Mouse (Mus musculus): Measurements from ENCODE around the gene Sdhaf1. TPM values are rescaled to one million over a fixed set of nuclear protein-coding genes. Genes with fewer than 3 reads are reported as not detected.

Gene Sdhaf1
- polyA plus RNA-seq, 1 experiment from 2014 or later, result 17.5 TPM

- Histone ChIP-seq H3K9ac (no peak overlapping the region), H3K36me3 (no peaks in the 10 kb centered on the region), H3K4me2 (no peak overlapping the region), H3K4me3 (no peak overlapping the region), H3K27me3 (no peaks in the 10 kb centered on the region), H3K27ac (no peak overlapping the region), H3K4me1 (replicated peaks) (peaks cover 25% of the 10 kb centered on the region), H3K9me3 (replicated peaks) (no peaks in the 10 kb centered on the region)
- ATAC-seq (replicated peaks; ENCODE audit: insufficient number of reproducible peaks, insufficient read depth, low FRiP score, low read depth), result no peak
- WGBS, result 83% methylated on average over 12 of the region's 12 CpGs
Measured at GRCm38 (mm10) chr7:30310136-30310535, 13.6 kb downstream of the Sdhaf1 start.

GRCm38 (mm10) chr7:30309395-30310129 is 14.1 kb downstream of the Sdhaf1 start:
- Histone ChIP-seq H3K27ac (peak overlapping the region; percentile 19), H3K27me3 (no peaks in the 10 kb centered on the region), H3K4me1 (replicated peaks) (peaks cover 22% of the 10 kb centered on the region), H3K9ac (peak overlapping the region; percentile 64), H3K4me3 (peak overlapping the region; percentile 68), H3K36me3 (no peaks in the 10 kb centered on the region), H3K9me3 (replicated peaks) (no peaks in the 10 kb centered on the region), H3K4me2 (peak overlapping the region; percentile 89)
- no peak for ATAC-seq (replicated peaks; ENCODE audit: insufficient number of reproducible peaks, insufficient read depth, low FRiP score, low read depth)
- 55% methylated on average over 15 of the region's 15 CpGs for WGBS

- H3K27me3 ChIP-seq, result no peaks in the 10 kb centered on the region
- H3K9me3 ChIP-seq (replicated peaks), result no peaks in the 10 kb centered on the region
- peak within 1 kb of the TSS; percentile 68 for H3K4me3 ChIP-seq
- no peaks in the 10 kb centered on the region for H3K36me3 ChIP-seq
- peak within 1 kb of the TSS; percentile 89 for H3K4me2 ChIP-seq
- peak within 1 kb of the TSS; percentile 64 for H3K9ac ChIP-seq
- 4% methylated on average over 27 of the region's 27 CpGs for WGBS
- peak within 1 kb of the TSS; percentile 69 for H3K27ac ChIP-seq
- peak; percentile 100 for ATAC-seq (replicated peaks; ENCODE audit: insufficient number of reproducible peaks, insufficient read depth, low FRiP score, low read depth)
- peaks cover 16% of the 10 kb centered on the region for H3K4me1 ChIP-seq (replicated peaks)
Measured at GRCm38 (mm10) chr7:30308076-30309005, 15.4 kb downstream of the Sdhaf1 start, which contains the start of gene Alkbh6. Gene Alkbh6, plus strand, starts transcription at chr7:30308717.

GRCm38 (mm10) chr7:30306083-30306779 is 17.5 kb downstream of the Sdhaf1 start:
- no peak overlapping the region for H3K4me2 ChIP-seq
- peaks cover 16% of the 10 kb centered on the region for H3K4me1 ChIP-seq (replicated peaks)
- H3K9ac ChIP-seq, result no peak overlapping the region
- no peak overlapping the region for H3K4me3 ChIP-seq
- H3K27ac ChIP-seq, result no peak overlapping the region
- 89% methylated on average over 16 of the region's 16 CpGs for WGBS
- no peaks in the 10 kb centered on the region for H3K27me3 ChIP-seq
- H3K9me3 ChIP-seq (replicated peaks), result no peaks in the 10 kb centered on the region
- no peak for ATAC-seq (replicated peaks; ENCODE audit: insufficient number of reproducible peaks, insufficient read depth, low FRiP score, low read depth)
- H3K36me3 ChIP-seq, result no peaks in the 10 kb centered on the region; the same call in 1 of the 2 replicates

- Histone ChIP-seq H3K4me2 (no peak overlapping the region), H3K27ac (no peak overlapping the region), H3K9ac (no peak overlapping the region), H3K4me3 (no peak overlapping the region), H3K36me3 (no peaks in the 10 kb centered on the region; the same call in 1 of the 2 replicates), H3K27me3 (no peaks in the 10 kb centered on the region), H3K4me1 (replicated peaks) (no peaks in the 10 kb centered on the region), H3K9me3 (replicated peaks) (no peaks in the 10 kb centered on the region)
- 39% methylated on average over 3 of the region's 3 CpGs for WGBS
- no peak for ATAC-seq (replicated peaks; ENCODE audit: insufficient number of reproducible peaks, insufficient read depth, low FRiP score, low read depth)
Measured at GRCm38 (mm10) chr7:30300914-30301313, 22.8 kb downstream of the Sdhaf1 start.

GRCm38 (mm10) chr7:30297266-30297665 is 26.4 kb downstream of the Sdhaf1 start:
- 76% methylated on average over 16 of the region's 16 CpGs for WGBS

GRCm38 (mm10) chr7:30296816-30297215 is 26.9 kb downstream of the Sdhaf1 start:
- no peaks in the 10 kb centered on the region for H3K27me3 ChIP-seq
- 84% methylated on average over 15 of the region's 15 CpGs for WGBS
- H3K4me2 ChIP-seq, result no peak overlapping the region
- no peak overlapping the region for H3K9ac ChIP-seq
- H3K4me3 ChIP-seq, result no peak overlapping the region
- no peaks in the 10 kb centered on the region for H3K9me3 ChIP-seq (replicated peaks)
- no peaks in the 10 kb centered on the region for H3K36me3 ChIP-seq
- ATAC-seq (replicated peaks; ENCODE audit: insufficient number of reproducible peaks, insufficient read depth, low FRiP score, low read depth), result no peak
- H3K4me1 ChIP-seq (replicated peaks), result peaks cover 7% of the 10 kb centered on the region; the same call in 1 of the 2 replicates
- no peak overlapping the region for H3K27ac ChIP-seq

More at GRCm38 (mm10) chr7:30297266-30297665, 26.4 kb downstream of the Sdhaf1 start:
- H3K9me3 ChIP-seq (replicated peaks), result no peaks in the 10 kb centered on the region
- no peak for ATAC-seq (replicated peaks; ENCODE audit: insufficient number of reproducible peaks, insufficient read depth, low FRiP score, low read depth)
- H3K27me3 ChIP-seq, result no peaks in the 10 kb centered on the region
- no peak overlapping the region for H3K9ac ChIP-seq
- no peaks in the 10 kb centered on the region for H3K36me3 ChIP-seq
- no peak overlapping the region for H3K4me2 ChIP-seq
- peaks cover 5% of the 10 kb centered on the region; the same call in 1 of the 2 replicates for H3K4me1 ChIP-seq (replicated peaks)
- no peak overlapping the region for H3K27ac ChIP-seq
- no peak overlapping the region for H3K4me3 ChIP-seq

- ATAC-seq (replicated peaks; ENCODE audit: insufficient number of reproducible peaks, insufficient read depth, low FRiP score, low read depth), result no peak; the same call in 1 of the 2 replicates
- Histone ChIP-seq H3K9me3 (replicated peaks) (no peaks in the 10 kb centered on the region), H3K4me2 (no peak overlapping the region), H3K9ac (no peak overlapping the region), H3K4me3 (no peak overlapping the region), H3K27me3 (no peaks in the 10 kb centered on the region), H3K4me1 (replicated peaks) (peaks cover 15% of the 10 kb centered on the region), H3K27ac (no peak overlapping the region), H3K36me3 (no peaks in the 10 kb centered on the region)
- 33% methylated on average over 10 of the region's 10 CpGs for WGBS
Measured at GRCm38 (mm10) chr7:30295103-30295502, 28.6 kb downstream of the Sdhaf1 start.

GRCm38 (mm10) chr7:30294296-30294695 is 29.4 kb downstream of the Sdhaf1 start:
- H3K27ac ChIP-seq, result no peak overlapping the region
- WGBS, result 76% methylated on average over 5 of the region's 5 CpGs
- H3K4me3 ChIP-seq, result no peak overlapping the region
- no peaks in the 10 kb centered on the region for H3K36me3 ChIP-seq
- ATAC-seq (replicated peaks; ENCODE audit: insufficient number of reproducible peaks, insufficient read depth, low FRiP score, low read depth), result no peak
- no peak overlapping the region for H3K9ac ChIP-seq
- H3K4me1 ChIP-seq (replicated peaks), result peaks cover 15% of the 10 kb centered on the region
- no peak overlapping the region for H3K4me2 ChIP-seq
- no peaks in the 10 kb centered on the region for H3K27me3 ChIP-seq
- H3K9me3 ChIP-seq (replicated peaks), result no peaks in the 10 kb centered on the region

- H3K4me2 ChIP-seq, result no peak overlapping the region
- H3K4me1 ChIP-seq (replicated peaks), result peaks cover 15% of the 10 kb centered on the region
- no peak overlapping the region for H3K4me3 ChIP-seq
- H3K9me3 ChIP-seq (replicated peaks), result no peaks in the 10 kb centered on the region
- H3K9ac ChIP-seq, result no peak overlapping the region
- no peak overlapping the region for H3K27ac ChIP-seq
- no peaks in the 10 kb centered on the region for H3K36me3 ChIP-seq
- 49% methylated on average over 13 of the region's 13 CpGs for WGBS
- H3K27me3 ChIP-seq, result no peaks in the 10 kb centered on the region
- ATAC-seq (replicated peaks; ENCODE audit: insufficient number of reproducible peaks, insufficient read depth, low FRiP score, low read depth), result no peak
Measured at GRCm38 (mm10) chr7:30293795-30294194, 29.9 kb downstream of the Sdhaf1 start.

Data from heart, embryonic 15.5 days (tissue).